Mouse (Mus musculus): ENCODE data around the gene Grm8. TPM values are rescaled to one million over a fixed set of nuclear protein-coding genes. Genes with fewer than 3 reads are reported as not detected.

The Grm8 gene
- polyA plus RNA-seq, 1 experiment: 0.17 TPM

GRCm38 (mm10) chr6:27316018-27316417, 819.0 kb downstream of the Grm8 start:
- DNase-seq (ENCODE audit: low read depth, low spot score): no peak
- WGBS: 61% methylated on average over 1 of the region's 1 CpGs

GRCm38 (mm10) chr6:27314273-27315009, 820.5 kb downstream of the Grm8 start:
- WGBS: 69% methylated on average over 5 of the region's 5 CpGs
- DNase-seq (ENCODE audit: low read depth, low spot score): no peak

- no peak for DNase-seq (ENCODE audit: low read depth, low spot score)
Observed at GRCm38 (mm10) chr6:27310401-27310800, 824.6 kb downstream of the Grm8 start.

GRCm38 (mm10) chr6:27305351-27305750, 829.6 kb downstream of the Grm8 start:
- no peak for DNase-seq (ENCODE audit: low read depth, low spot score)
- 64% methylated on average over 2 of the region's 2 CpGs for WGBS

GRCm38 (mm10) chr6:27264972-27265371, 870.0 kb downstream of the Grm8 start:
- no peak for DNase-seq (ENCODE audit: low read depth, low spot score)

GRCm38 (mm10) chr6:27262611-27263010, 872.4 kb downstream of the Grm8 start:
- DNase-seq (ENCODE audit: low read depth, low spot score): no peak

GRCm38 (mm10) chr6:27240416-27240815, 894.6 kb downstream of the Grm8 start:
- DNase-seq (ENCODE audit: low read depth, low spot score): no peak

- DNase-seq (ENCODE audit: low read depth, low spot score): no peak
- WGBS: 17% methylated on average over 2 of the region's 2 CpGs
Observed at GRCm38 (mm10) chr6:27239968-27240367, 895.0 kb downstream of the Grm8 start.
